Mouse (Mus musculus) heart, embryonic 10.5 days (tissue): ENCODE data around the gene Baz1b. TPM values are rescaled to one million over a fixed set of nuclear protein-coding genes. Genes with fewer than 3 reads are reported as not detected.

ENCODE experiments used
- DNase-seq: peaks from one replicate; pipeline ENCODE4 v3.0.0-alpha.2; 2017; ENCODE audit warnings: low spot score
- H3K27ac ChIP-seq: fragments of 300-500 bp; sonication (generic); 2 replicates; pipeline ENCODE4 v1.5.1; 2016; ENCODE audit warnings: mild to moderate bottlenecking
- H3K27me3 ChIP-seq: fragments of 300-500 bp; sonication (generic); 2 replicates; pipeline ENCODE4 v1.6.1; 2016; ENCODE audit warnings: mild to moderate bottlenecking; ENCODE audit not compliant: poor library complexity, insufficient read depth, severe bottlenecking
- H3K36me3 ChIP-seq: fragments of 300-500 bp; sonication (generic); 2 replicates; pipeline ENCODE4 v1.6.1; 2016; ENCODE audit warnings: mild to moderate bottlenecking, moderate library complexity
- H3K4me1 ChIP-seq: fragments of 300-500 bp; sonication (generic); 2 replicates; pipeline ENCODE4 v1.6.1; 2016; ENCODE audit warnings: mild to moderate bottlenecking
- H3K4me3 ChIP-seq: fragments of 300-500 bp; sonication (generic); 2 replicates; pipeline ENCODE4 v1.5.1; 2016; ENCODE audit warnings: mild to moderate bottlenecking, moderate library complexity
- H3K9me3 ChIP-seq: fragments of 300-500 bp; sonication (generic); 2 replicates; pipeline ENCODE4 v1.6.1; 2016; ENCODE audit warnings: mild to moderate bottlenecking, moderate library complexity
- WGBS: fragments of 180-500 bp; shearing (Covaris S2); methylation state at CpG from one replicate; pipeline ENCODE4 v1.1.7; 2016; 5-methylcytosine and 5-hydroxymethylcytosine counted together
- polyA plus RNA-seq: library from polyadenylated mRNA; unstranded; fragments of >200 nt; fragmentation: Nextera tagmentation; extraction: Ambion mirVana; gene quantifications from 2 replicates; pipeline ENCODE4 v1.2.1, GENCODE M21; 2016

Baz1b gene
- 30.6 and 44.4 TPM in 2 replicates for polyA plus RNA-seq

DNA sequence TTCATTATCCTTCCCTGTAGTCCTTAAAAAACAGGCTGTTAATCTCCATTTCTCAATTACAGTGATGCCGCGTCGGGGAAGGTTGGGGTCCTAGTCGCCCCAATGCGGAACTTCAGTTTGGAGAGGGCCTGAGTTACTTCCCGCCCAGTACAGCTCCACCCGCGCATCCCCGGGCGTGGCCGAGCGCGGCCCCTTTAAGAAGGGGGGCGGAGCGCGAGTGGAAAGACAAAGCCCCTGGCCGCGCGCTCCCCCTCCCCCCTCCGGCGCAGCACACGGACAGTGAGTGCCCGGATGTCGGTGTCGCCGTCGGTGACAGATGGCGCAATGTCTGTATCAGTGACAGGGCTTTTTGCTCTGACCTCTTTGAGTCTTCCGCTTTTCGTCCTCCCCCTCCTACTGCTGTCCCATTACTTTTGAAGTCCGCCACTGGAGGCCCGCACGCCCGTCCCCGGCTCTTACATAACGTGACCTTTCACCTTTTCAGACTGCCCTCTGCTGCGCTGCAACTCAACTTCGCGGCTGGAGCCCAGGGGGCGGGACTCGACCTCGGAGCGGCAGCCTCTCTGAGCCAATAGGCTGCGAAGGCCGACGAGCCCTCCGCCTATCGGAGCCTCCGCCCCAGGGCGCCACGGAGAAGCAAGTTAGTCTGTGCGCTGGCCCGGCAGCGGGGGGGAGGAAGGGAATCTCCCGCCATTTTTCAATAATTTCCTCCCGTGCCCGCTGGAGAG, at the start of gene Baz1b:
Gene Baz1b (plus strand): TSS at position 644 of the 728 bp plus-strand sequence.
- H3K4me1 ChIP-seq = peaks cover 15% of the 10 kb centered on the region; the same call in 1 of the 2 replicates
- under 1% methylated on average over 57 of the region's 57 CpGs for WGBS
- peaks cover 30% of the 10 kb centered on the region for H3K36me3 ChIP-seq
- no peaks in the 10 kb centered on the region for H3K9me3 ChIP-seq
- H3K27ac ChIP-seq = peak within 1 kb of the TSS; percentile 99
- H3K4me3 ChIP-seq = peak within 1 kb of the TSS; percentile 98
- H3K27me3 ChIP-seq = no peaks in the 10 kb centered on the region
- DNase-seq = peak; percentile 99

GRCm38 (mm10) chr5:135139881-135140280, 47.2 kb upstream of the Baz1b start:
- no peak overlapping the region for H3K4me3 ChIP-seq
- H3K9me3 ChIP-seq = no peaks in the 10 kb centered on the region
- peaks cover 20% of the 10 kb centered on the region for H3K27me3 ChIP-seq
- no peaks in the 10 kb centered on the region for H3K4me1 ChIP-seq
- H3K27ac ChIP-seq = no peak overlapping the region
- no peak for DNase-seq
- no peaks in the 10 kb centered on the region for H3K36me3 ChIP-seq
- WGBS = 74% methylated on average over 2 of the region's 2 CpGs

- no peaks in the 10 kb centered on the region for H3K9me3 ChIP-seq
- H3K27me3 ChIP-seq = 0 out of 2 replicates have a peak, but pooled peaks cover 5% of the 10 kb centered on the region
Measured at GRCm38 (mm10) chr5:135144469-135144868, 42.6 kb upstream of the Baz1b start.

GRCm38 (mm10) chr5:135145532-135145931, 41.5 kb upstream of the Baz1b start:
- Histone ChIP-seq H3K36me3 (no peaks in the 10 kb centered on the region), H3K4me3 (no peak overlapping the region), H3K27me3 (0 out of 2 replicates have a peak, but pooled peaks cover 5% of the 10 kb centered on the region), H3K27ac (no peak overlapping the region), H3K9me3 (no peaks in the 10 kb centered on the region), H3K4me1 (peaks cover 11% of the 10 kb centered on the region)
- WGBS = 56% methylated on average over 3 of the region's 3 CpGs
- no peak for DNase-seq

More at GRCm38 (mm10) chr5:135144469-135144868, 42.6 kb upstream of the Baz1b start:
- no peak overlapping the region for H3K4me3 ChIP-seq
- no peak overlapping the region for H3K27ac ChIP-seq
- H3K4me1 ChIP-seq = peaks cover 7% of the 10 kb centered on the region; the same call in 1 of the 2 replicates
- no peaks in the 10 kb centered on the region for H3K36me3 ChIP-seq
- 49% methylated on average over 4 of the region's 4 CpGs for WGBS
- DNase-seq = no peak

GRCm38 (mm10) chr5:135145955-135146354, 41.1 kb upstream of the Baz1b start:
- DNase-seq = no peak
- Histone ChIP-seq H3K4me3 (no peak overlapping the region), H3K4me1 (peaks cover 13% of the 10 kb centered on the region), H3K36me3 (no peaks in the 10 kb centered on the region), H3K9me3 (no peaks in the 10 kb centered on the region), H3K27ac (no peak overlapping the region), H3K27me3 (0 out of 2 replicates have a peak, but pooled peaks cover 5% of the 10 kb centered on the region)

GRCm38 (mm10) chr5:135148715-135149052, 38.4 kb upstream of the Baz1b start:
- Histone ChIP-seq H3K36me3 (peaks cover 14% of the 10 kb centered on the region), H3K27me3 (no peaks in the 10 kb centered on the region), H3K4me1 (peaks cover 15% of the 10 kb centered on the region), H3K9me3 (no peaks in the 10 kb centered on the region), H3K27ac (peak overlapping the region; percentile 94), H3K4me3 (peak overlapping the region; percentile 92)
- DNase-seq = peak; percentile 78
- 1% methylated on average over 13 of the region's 13 CpGs for WGBS

GRCm38 (mm10) chr5:135149053-135149819, 37.8 kb upstream of the Baz1b start, which contains the start of gene Tbl2:
Gene Tbl2, plus strand, starts transcription at chr5:135149657.
- peak within 1 kb of the TSS; percentile 94 for H3K27ac ChIP-seq
- H3K9me3 ChIP-seq = no peaks in the 10 kb centered on the region
- DNase-seq = peak; percentile 100
- H3K27me3 ChIP-seq = no peaks in the 10 kb centered on the region
- H3K4me1 ChIP-seq = peaks cover 15% of the 10 kb centered on the region
- peak within 1 kb of the TSS; percentile 92 for H3K4me3 ChIP-seq
- WGBS = under 1% methylated on average over 63 of the region's 63 CpGs
- peaks cover 19% of the 10 kb centered on the region for H3K36me3 ChIP-seq

DNA sequence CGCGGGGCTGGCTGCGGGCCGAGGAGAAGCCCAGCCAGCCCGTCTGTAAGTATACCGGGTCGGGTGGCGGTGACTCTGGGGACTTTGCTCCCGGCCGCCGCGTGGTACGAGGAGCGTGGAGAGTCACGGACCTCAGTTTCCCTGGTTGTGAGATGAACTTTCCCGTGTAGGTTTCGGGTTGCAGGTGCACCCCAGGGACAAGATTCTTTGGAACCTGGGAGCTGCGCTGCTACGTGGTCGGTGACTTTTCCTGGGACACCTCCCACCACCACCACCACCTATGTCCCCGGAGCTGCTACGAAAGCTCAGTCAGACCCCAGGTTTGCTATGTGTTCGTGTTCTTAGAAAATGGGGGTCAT, 37.3 kb upstream of the Baz1b start:
- Histone ChIP-seq H3K27ac (peak overlapping the region; percentile 94), H3K4me1 (peaks cover 15% of the 10 kb centered on the region), H3K9me3 (no peaks in the 10 kb centered on the region), H3K36me3 (peaks cover 25% of the 10 kb centered on the region), H3K4me3 (peak overlapping the region; percentile 92), H3K27me3 (no peaks in the 10 kb centered on the region)
- no peak for DNase-seq
- under 1% methylated on average over 23 of the region's 23 CpGs for WGBS

DNA sequence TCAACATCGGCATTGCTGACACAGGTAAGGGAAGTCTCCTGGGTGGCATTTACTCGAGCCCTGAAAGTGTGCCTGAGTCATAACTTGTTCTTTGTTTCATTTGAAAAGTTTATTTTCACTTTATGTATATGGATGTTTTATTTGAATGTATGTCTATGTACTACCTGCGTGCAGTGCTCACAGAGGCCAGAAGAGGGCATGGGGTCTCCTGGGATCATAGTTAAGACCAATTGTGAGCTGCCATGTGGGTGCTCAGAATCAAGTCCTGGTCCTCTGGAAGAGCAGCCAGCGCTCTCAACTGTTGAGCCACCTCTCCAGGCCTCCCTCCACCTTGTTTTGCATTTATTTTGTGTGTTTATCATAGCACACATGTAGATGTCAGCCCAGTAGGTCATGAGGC, 30.6 kb upstream of the Baz1b start:
- no peaks in the 10 kb centered on the region for H3K27me3 ChIP-seq
- H3K27ac ChIP-seq = no peak overlapping the region
- H3K4me1 ChIP-seq = no peaks in the 10 kb centered on the region
- no peak for DNase-seq
- no peak overlapping the region for H3K4me3 ChIP-seq
- H3K9me3 ChIP-seq = no peaks in the 10 kb centered on the region
- H3K36me3 ChIP-seq = peaks cover 90% of the 10 kb centered on the region
- WGBS = 93% methylated on average over 4 of the region's 4 CpGs

- peaks cover 74% of the 10 kb centered on the region for H3K36me3 ChIP-seq
Measured at GRCm38 (mm10) chr5:135161221-135161620, 25.8 kb upstream of the Baz1b start.

GRCm38 (mm10) chr5:135161650-135162049, 25.4 kb upstream of the Baz1b start:
- no peaks in the 10 kb centered on the region for H3K27me3 ChIP-seq
- no peak for DNase-seq
- no peak overlapping the region for H3K27ac ChIP-seq
- WGBS = 77% methylated on average over 7 of the region's 7 CpGs
- H3K4me1 ChIP-seq = no peaks in the 10 kb centered on the region
- H3K9me3 ChIP-seq = no peaks in the 10 kb centered on the region
- peaks cover 69% of the 10 kb centered on the region for H3K36me3 ChIP-seq
- no peak overlapping the region for H3K4me3 ChIP-seq

More at GRCm38 (mm10) chr5:135161221-135161620, 25.8 kb upstream of the Baz1b start:
- 94% methylated on average over 4 of the region's 4 CpGs for WGBS
- no peaks in the 10 kb centered on the region for H3K9me3 ChIP-seq
- no peaks in the 10 kb centered on the region for H3K27me3 ChIP-seq
- no peaks in the 10 kb centered on the region for H3K4me1 ChIP-seq
- H3K4me3 ChIP-seq = no peak overlapping the region
- DNase-seq = no peak
- H3K27ac ChIP-seq = no peak overlapping the region

- no peaks in the 10 kb centered on the region for H3K4me1 ChIP-seq
- H3K27me3 ChIP-seq = no peaks in the 10 kb centered on the region
- H3K4me3 ChIP-seq = no peak overlapping the region
- H3K27ac ChIP-seq = no peak overlapping the region
- no peak for DNase-seq
- H3K9me3 ChIP-seq = no peaks in the 10 kb centered on the region
- peaks cover 62% of the 10 kb centered on the region for H3K36me3 ChIP-seq
- WGBS = 95% methylated on average over 8 of the region's 8 CpGs
Measured at GRCm38 (mm10) chr5:135162361-135162760, 24.7 kb upstream of the Baz1b start.

GRCm38 (mm10) chr5:135162821-135163220, 24.2 kb upstream of the Baz1b start:
- Histone ChIP-seq H3K4me1 (peaks cover under 1% of the 10 kb centered on the region; the same call in 1 of the 2 replicates), H3K36me3 (peaks cover 59% of the 10 kb centered on the region), H3K9me3 (no peaks in the 10 kb centered on the region), H3K27ac (no peak overlapping the region), H3K4me3 (no peak overlapping the region), H3K27me3 (no peaks in the 10 kb centered on the region)
- no peak for DNase-seq
- 88% methylated on average over 6 of the region's 6 CpGs for WGBS
